Mouse (Mus musculus): Measurements from ENCODE around the gene Rack1.

DNA sequence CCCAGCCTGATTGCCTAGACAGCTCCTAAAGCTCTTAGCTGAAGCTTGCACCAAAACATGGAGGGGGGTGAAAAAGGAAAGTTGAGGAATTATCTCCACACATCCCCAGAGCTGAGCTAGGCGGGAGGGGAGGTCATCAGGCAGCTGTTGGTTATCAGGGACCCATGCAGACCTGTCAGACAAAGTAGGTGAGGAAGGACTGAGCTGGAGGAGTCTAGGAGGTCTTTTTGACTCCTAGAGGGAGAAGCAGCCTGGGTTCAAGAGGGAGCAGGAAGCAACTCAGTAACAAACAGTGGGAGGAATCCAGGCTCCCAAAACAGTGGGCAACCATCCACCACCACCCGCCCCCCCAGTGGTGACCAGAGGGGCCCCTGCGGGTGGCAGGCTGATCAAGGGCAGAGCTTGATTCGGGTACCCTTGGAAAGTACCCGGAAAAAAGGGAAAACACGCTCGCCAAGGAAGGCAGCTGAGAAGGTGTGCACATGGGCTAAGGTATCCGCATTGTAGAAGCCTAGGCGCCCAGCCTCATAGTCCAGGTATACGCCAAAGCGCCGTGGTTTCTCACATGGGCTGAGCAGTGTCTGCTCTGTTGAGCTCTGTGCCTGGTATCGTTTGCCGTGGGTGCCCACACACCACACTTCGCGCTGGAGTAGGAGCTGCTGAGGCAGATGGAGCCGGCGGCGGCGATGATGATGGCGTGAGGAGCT is 6.9 kb downstream of the Rack1 start:
- no peak for TF ChIP-seq POLR2A (IDR thresholded peaks at IDR 0.05; ENCODE audit: borderline replicate concordance, insufficient read depth, low read length)
- no peak for TF ChIP-seq CTCF (IDR thresholded peaks at IDR 0.05; ENCODE audit: borderline replicate concordance, insufficient read depth, low read depth, low read length)
